ENCODE assay signal across 12 mouse cellular contexts in genomic region chr1:45761468-45761795, GRCm38 (mm10). TPM values are rescaled to one million over a fixed set of nuclear protein-coding genes. Genes with fewer than 3 reads are reported as not detected.
DNase-seq lines count a peak whose midpoint lies in the region; ATAC-seq and TF ChIP-seq lines count a peak whose summit lies in the region.
"Had no signal": no experiment of that assay in that cellular context is flagged by ENCODE, and none has a peak within 500 bp of the region (broad histone marks: within the 10 kb centered on the region; RNA-seq: fewer than 3 reads in every experiment).

No protein-coding gene starts in this region.

- intact Hi-C loops in heart, adult 2 months (cut with DNase I), result loop anchor here (10.0 kb wide), 1 partner anchor 87 kb away; no protein-coding TSS in a partner anchor

- no peaks in the 10 kb centered on the region for H3K9me3 ChIP-seq in heart, embryonic 14.5 days (ENCODE audit: control insufficient read depth, low read length)
- no peaks in the 10 kb centered on the region for H3K9me3 ChIP-seq in embryonic facial prominence, embryonic 15.5 days (replicated peaks)
- no peaks in the 10 kb centered on the region for H3K9me3 ChIP-seq in liver, embryonic 14.5 days (ENCODE audit: control insufficient read depth, low read length)

- no peaks in the 10 kb centered on the region for H3K27me3 ChIP-seq in heart, embryonic 14.5 days (ENCODE audit: control insufficient read depth, insufficient read depth, low read length)
- H3K27me3 ChIP-seq in heart, adult 2 months (ENCODE audit: control insufficient read depth, insufficient read depth, low read length), result no peaks in the 10 kb centered on the region
- H3K27me3 ChIP-seq in embryonic facial prominence, embryonic 15.5 days, result no peaks in the 10 kb centered on the region
- H3K27me3 ChIP-seq in liver, embryonic 14.5 days (ENCODE audit: control insufficient read depth, insufficient read depth, low read length), result no peaks in the 10 kb centered on the region

- peak overlapping the region; percentile 12 to 25; a peak in 3 of 4 replicates for H3K27ac ChIP-seq in heart, embryonic 14.5 days (replicated peaks in 1 of 2; ENCODE audit: control insufficient read depth in 1 of 2, insufficient read depth in 1 of 2, low read depth in 2 of 2, low read length in 2 of 2)
- no peak overlapping the region for H3K27ac ChIP-seq in heart, adult 2 months
- H3K27ac ChIP-seq in embryonic facial prominence, embryonic 15.5 days (replicated peaks), result peak overlapping the region; percentile 93
- 0 out of 2 replicates have a peak overlapping the region, but pooled peaks have one; percentile 14 for H3K27ac ChIP-seq in liver, embryonic 14.5 days

- ATAC-seq in heart, embryonic 14.5 days (ENCODE audit: insufficient number of reproducible peaks, insufficient read depth, low FRiP score, low read depth), result no peak
- peak; percentile 69 for ATAC-seq in embryonic facial prominence, embryonic 15.5 days (ENCODE audit: insufficient number of reproducible peaks, low FRiP score, low TSS enrichment, low read depth)
- ATAC-seq in liver, embryonic 14.5 days (ENCODE audit: insufficient read depth), result peak; percentile 98

- no peak overlapping the region for H3K4me3 ChIP-seq in heart, embryonic 14.5 days (ENCODE audit: control insufficient read depth in 1 of 2, insufficient read depth in 1 of 2, low read depth in 1 of 2, low read length in 2 of 2)
- no peak overlapping the region for H3K4me3 ChIP-seq in heart, adult 2 months
- H3K4me3 ChIP-seq in embryonic facial prominence, embryonic 15.5 days (replicated peaks), result no peak overlapping the region
- H3K4me3 ChIP-seq in liver, embryonic 14.5 days (ENCODE audit: insufficient read depth in 1 of 2, low read depth in 2 of 2, low read length in 2 of 2), result no peak overlapping the region

- DNase-seq in heart, adult 2 months, result no peak
- peak; percentile 77 for DNase-seq in c-Kit-positive CD71-positive TER-119-negative erythroid progenitor cells, embryonic 14.5 days (ENCODE audit: low read depth)
- DNase-seq in liver, embryonic 14.5 days (ENCODE audit: low read depth in 3 of 3, low spot score in 3 of 3), result peak; percentile 64 to 66 (median 64)
- DNase-seq in gastrocnemius, adult 18-20 months (ENCODE audit: low spot score), result no peak
- DNase-seq in natural killer cell, adult 2 months (ENCODE audit: low spot score in 2 of 2), result no peak
- DNase-seq in thymus, postnatal 25 days, result no peak
- DNase-seq: heart, adult 11 months; kidney, postnatal 25 days; lung, postnatal 14 days; thymus, adult 2 months had no signal

- no peak for TF ChIP-seq EP300 in heart, adult 2 months (IDR thresholded peaks at IDR 0.05; ENCODE audit: insufficient read depth, low read depth, low read length)
- peak; percentile 91 for TF ChIP-seq EP300 in liver, embryonic 14.5 days (IDR thresholded peaks at IDR 0.05; ENCODE audit: low read depth)

- no peak for TF ChIP-seq POLR2A in heart, adult 2 months (IDR thresholded peaks at IDR 0.05; ENCODE audit: insufficient read depth, low read depth, low read length)

- no peak overlapping the region for H3K9ac ChIP-seq in heart, embryonic 14.5 days (ENCODE audit: low read length)
- H3K9ac ChIP-seq in heart, adult 2 months (ENCODE audit: low read depth, low read length), result no peak overlapping the region
- no peak overlapping the region for H3K9ac ChIP-seq in embryonic facial prominence, embryonic 15.5 days
- no peak overlapping the region for H3K9ac ChIP-seq in liver, embryonic 14.5 days (replicated peaks)

- no peak for TF ChIP-seq CTCF in heart, adult 2 months (IDR thresholded peaks at IDR 0.05)
- no peak for TF ChIP-seq CTCF in liver, embryonic 14.5 days (IDR thresholded peaks at IDR 0.05; ENCODE audit: low read depth)

- H3K4me1 ChIP-seq in heart, embryonic 14.5 days (ENCODE audit: control insufficient read depth in 2 of 2, insufficient read depth in 2 of 2, low read length in 2 of 2), result no peaks in the 10 kb centered on the region
- H3K4me1 ChIP-seq in heart, adult 2 months (ENCODE audit: control insufficient read depth, insufficient read depth, low read length), result no peaks in the 10 kb centered on the region; the same call in 1 of the 2 replicates
- H3K4me1 ChIP-seq in embryonic facial prominence, embryonic 15.5 days, result peaks cover 26% of the 10 kb centered on the region
- H3K4me1 ChIP-seq in liver, embryonic 14.5 days (replicated peaks; ENCODE audit: control insufficient read depth in 2 of 2, insufficient read depth in 2 of 2, low read length in 1 of 2), result peaks cover 15 to 16% of the 10 kb centered on the region in 2 experiments

- no peaks in the 10 kb centered on the region for H3K36me3 ChIP-seq in heart, embryonic 14.5 days (ENCODE audit: control insufficient read depth, insufficient read depth, low read length)
- H3K36me3 ChIP-seq in heart, adult 2 months (ENCODE audit: control insufficient read depth, insufficient read depth, low read length), result no peaks in the 10 kb centered on the region
- H3K36me3 ChIP-seq in embryonic facial prominence, embryonic 15.5 days, result no peaks in the 10 kb centered on the region
- no peaks in the 10 kb centered on the region for H3K36me3 ChIP-seq in liver, embryonic 14.5 days (replicated peaks; ENCODE audit: control insufficient read depth, insufficient read depth, low read depth)

- no peak overlapping the region for H3K4me2 ChIP-seq in heart, embryonic 14.5 days (ENCODE audit: low read length)
- H3K4me2 ChIP-seq in embryonic facial prominence, embryonic 15.5 days (replicated peaks), result no peak overlapping the region
- H3K4me2 ChIP-seq in liver, embryonic 14.5 days (ENCODE audit: low read depth), result peak overlapping the region; percentile 34

- no peaks in the 10 kb centered on the region for H3K79me2 ChIP-seq in heart, adult 2 months (replicated peaks; ENCODE audit: control insufficient read depth, insufficient read depth, low read length)

- WGBS in heart, embryonic 14.5 days, result 54% methylated on average over 1 of the region's 1 CpGs
- WGBS in heart, adult 2 months, result 60% methylated on average over 1 of the region's 1 CpGs
- WGBS in embryonic facial prominence, embryonic 15.5 days, result 23% methylated on average over 1 of the region's 1 CpGs
- 8% methylated on average over 1 of the region's 1 CpGs for WGBS in liver, embryonic 14.5 days (ENCODE audit: insufficient replicate concordance)

RNA-seq across cellular contexts. Expression of gene Wdr75, which starts 33.5 kb away (rescaled TPM):
- 33.2 and 44.0 TPM in 2 replicates for polyA plus RNA-seq in heart, embryonic 14.5 days (2014; fragmentation: Nextera tagmentation; extraction: Ambion mirVana)
- 10 to 100 TPM; 19.1 to 22.8 TPM for total RNA-seq in heart, adult 2 months (2021)
- 27.8 and 40.0 TPM in 2 replicates for polyA plus RNA-seq in heart, adult 2 months (2012; rRNA removed)
- 60.4 and 64.0 TPM in 2 replicates for polyA plus RNA-seq in embryonic facial prominence, embryonic 15.5 days (2015; fragmentation: Nextera tagmentation; extraction: Ambion mirVana)
- 32.5 and 36.2 TPM in 2 replicates for polyA plus RNA-seq in liver, embryonic 14.5 days (2012; rRNA removed)
- 43.3 and 57.4 TPM in 2 replicates for polyA plus RNA-seq in liver, embryonic 14.5 days (2014; fragmentation: Nextera tagmentation; extraction: Ambion mirVana)
- total RNA-seq in gastrocnemius, adult 18-20 months (2021), result 10 to 100 TPM; 16.4 to 19.8 TPM

Comparison
In these comparisons a context has a peak if more than half of its experiments do, and no peak if none do; other contexts are left out.
1. DNase-seq: peak in c-Kit-positive CD71-positive TER-119-negative erythroid progenitor cells, embryonic 14.5 days (single experiment) and liver, embryonic 14.5 days (3 of 3); none in heart, adult 2 months (0 of 2), gastrocnemius, adult 18-20 months (single experiment), natural killer cell, adult 2 months (0 of 2) and thymus, postnatal 25 days (single experiment).